Comparison of ENCODE assay signal across 8 mouse cellular contexts in the genomic region with DNA sequence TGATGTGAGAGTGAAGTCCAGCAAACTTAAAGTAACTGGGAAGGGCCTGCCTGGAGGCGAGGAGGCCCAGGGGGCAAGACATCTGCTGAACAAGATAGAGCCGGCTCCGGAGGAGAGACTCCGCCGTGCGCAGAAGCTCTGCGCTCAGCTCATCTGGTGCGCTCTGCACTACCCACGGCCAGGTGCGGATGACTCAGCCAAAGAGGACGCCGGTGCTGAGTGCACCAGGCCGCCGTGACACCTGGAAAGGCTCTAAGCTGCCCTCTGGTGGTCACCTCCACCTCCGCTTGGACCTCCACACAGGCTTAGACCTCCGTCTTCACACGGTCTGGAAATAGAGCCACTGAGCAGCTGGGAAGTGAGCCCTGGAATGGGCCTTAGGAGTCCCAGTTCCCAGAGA. TPM values are rescaled to one million over a fixed set of nuclear protein-coding genes. Genes with fewer than 3 reads are reported as not detected.
A peak's percentile ranks its signal among the peaks of the same experiment; 100 is the strongest.
DNase-seq lines count a peak whose midpoint lies in the region; ATAC-seq lines count a peak whose summit lies in the region.

No protein-coding gene starts in this region.

- no peaks in the 10 kb centered on the region for H3K36me3 ChIP-seq in embryonic facial prominence, embryonic 13.5 days
- no peaks in the 10 kb centered on the region for H3K36me3 ChIP-seq in heart, embryonic 15.5 days

- no peak overlapping the region for H3K27ac ChIP-seq in embryonic facial prominence, embryonic 13.5 days
- no peak overlapping the region for H3K27ac ChIP-seq in heart, embryonic 15.5 days

- peak; percentile 82 for DNase-seq in adrenal gland, postnatal 14 days
- peak; percentile 91 for DNase-seq in kidney, postnatal 10 days
- peak; percentile 43 to 70 for DNase-seq in spleen, adult 18-20 months
- no peak for DNase-seq in right cerebral cortex, postnatal 14 days

- peak overlapping the region; percentile 36 for H3K4me2 ChIP-seq in embryonic facial prominence, embryonic 13.5 days
- peak overlapping the region; percentile 52 for H3K4me2 ChIP-seq in heart, embryonic 15.5 days

- H3K4me1 ChIP-seq in embryonic facial prominence, embryonic 13.5 days: peaks cover 53% of the 10 kb centered on the region
- peaks cover 46% of the 10 kb centered on the region for H3K4me1 ChIP-seq in heart, embryonic 15.5 days (replicated peaks)

- H3K9ac ChIP-seq in embryonic facial prominence, embryonic 13.5 days: no peak overlapping the region
- H3K9ac ChIP-seq in heart, embryonic 15.5 days: no peak overlapping the region

- H3K27me3 ChIP-seq in embryonic facial prominence, embryonic 13.5 days: peaks cover 86% of the 10 kb centered on the region
- H3K27me3 ChIP-seq in heart, embryonic 15.5 days: peaks cover 46% of the 10 kb centered on the region

- H3K9me3 ChIP-seq in embryonic facial prominence, embryonic 13.5 days: no peaks in the 10 kb centered on the region
- no peaks in the 10 kb centered on the region for H3K9me3 ChIP-seq in heart, embryonic 15.5 days (replicated peaks)

- peak; percentile 40 for ATAC-seq in CD4-positive, CD25-positive, alpha-beta regulatory T cell, adult 4 months
- ATAC-seq in embryonic facial prominence, embryonic 13.5 days (ENCODE audit: insufficient number of reproducible peaks, insufficient read depth, low FRiP score, low TSS enrichment, low read depth): peak; percentile 69
- peak; percentile 72 for ATAC-seq in heart, embryonic 15.5 days (replicated peaks; ENCODE audit: insufficient number of reproducible peaks, insufficient read depth, low FRiP score, low read depth)
- peak; percentile 22; the same call in 1 of the 2 replicates for ATAC-seq in megakaryocyte, adult 5-6 weeks (ENCODE audit: poor library complexity, severe bottlenecking)

- peak overlapping the region; percentile 2; the same call in 1 of the 2 replicates for H3K4me3 ChIP-seq in embryonic facial prominence, embryonic 13.5 days
- peak overlapping the region; percentile 12; the same call in 1 of the 2 replicates for H3K4me3 ChIP-seq in heart, embryonic 15.5 days

- WGBS in embryonic facial prominence, embryonic 13.5 days: 2% methylated on average over 17 of the region's 17 CpGs
- 4% methylated on average over 17 of the region's 17 CpGs for WGBS in heart, embryonic 15.5 days

RNA-seq across cellular contexts. Expression of a gene that starts 7.7 kb away (rescaled TPM):
- 1 to 10 TPM; 3.5 to 4.2 TPM for polyA plus RNA-seq in CD4-positive, CD25-positive, alpha-beta regulatory T cell, adult 4 months (2017; shearing (Covaris generic))
- 237 and 369 TPM in 2 replicates for total RNA-seq in adrenal gland, postnatal 14 days (2021)
- 133 and 170 TPM in 2 replicates for polyA plus RNA-seq in embryonic facial prominence, embryonic 13.5 days (2015; fragmentation: Nextera tagmentation; extraction: Ambion mirVana)
- polyA plus RNA-seq in heart, embryonic 15.5 days (2015; fragmentation: Nextera tagmentation; extraction: Ambion mirVana): 432 and 538 TPM in 2 replicates
- 18.6 and 24.3 TPM in 2 replicates for total RNA-seq in megakaryocyte, adult 5-6 weeks (2015)
- total RNA-seq in megakaryocyte, adult 5-6 weeks (2017): 32.5 and 48.1 TPM in 2 replicates

RNA-seq across cellular contexts. Expression of a gene that starts 14.1 kb away (rescaled TPM):
- polyA plus RNA-seq in CD4-positive, CD25-positive, alpha-beta regulatory T cell, adult 4 months (2017; shearing (Covaris generic)): not detected
- 119 and 299 TPM in 2 replicates for total RNA-seq in adrenal gland, postnatal 14 days (2021)
- 56.8 and 70.4 TPM in 2 replicates for polyA plus RNA-seq in embryonic facial prominence, embryonic 13.5 days (2015; fragmentation: Nextera tagmentation; extraction: Ambion mirVana)
- polyA plus RNA-seq in heart, embryonic 15.5 days (2015; fragmentation: Nextera tagmentation; extraction: Ambion mirVana): 47.8 and 51.2 TPM in 2 replicates
- total RNA-seq in megakaryocyte, adult 5-6 weeks (2015): 0.76 and 2.8 TPM in 2 replicates
- total RNA-seq in megakaryocyte, adult 5-6 weeks (2017): 2.0 and 4.2 TPM in 2 replicates

RNA-seq across cellular contexts. Expression of a gene that starts 27.8 kb away (rescaled TPM):
- 10 to 100 TPM; 26.4 to 51.6 TPM for polyA plus RNA-seq in CD4-positive, CD25-positive, alpha-beta regulatory T cell, adult 4 months (2017; shearing (Covaris generic))
- total RNA-seq in adrenal gland, postnatal 14 days (2021): 17.1 and 20.2 TPM in 2 replicates
- 87.1 and 88.8 TPM in 2 replicates for polyA plus RNA-seq in embryonic facial prominence, embryonic 13.5 days (2015; fragmentation: Nextera tagmentation; extraction: Ambion mirVana)
- polyA plus RNA-seq in heart, embryonic 15.5 days (2015; fragmentation: Nextera tagmentation; extraction: Ambion mirVana): 51.6 and 60.7 TPM in 2 replicates
- 15.8 and 17.7 TPM in 2 replicates for total RNA-seq in megakaryocyte, adult 5-6 weeks (2015)
- total RNA-seq in megakaryocyte, adult 5-6 weeks (2017): 22.9 and 24.1 TPM in 2 replicates

RNA-seq across cellular contexts. Expression of a gene that starts 34.1 kb away (rescaled TPM):
- not detected for polyA plus RNA-seq in CD4-positive, CD25-positive, alpha-beta regulatory T cell, adult 4 months (2017; shearing (Covaris generic))
- 4.3 and 8.4 TPM in 2 replicates for total RNA-seq in adrenal gland, postnatal 14 days (2021)
- 0.58 and 1.1 TPM in 2 replicates for polyA plus RNA-seq in embryonic facial prominence, embryonic 13.5 days (2015; fragmentation: Nextera tagmentation; extraction: Ambion mirVana)
- polyA plus RNA-seq in heart, embryonic 15.5 days (2015; fragmentation: Nextera tagmentation; extraction: Ambion mirVana): 56.5 and 69.8 TPM in 2 replicates
- total RNA-seq in megakaryocyte, adult 5-6 weeks (2015): not detected in 2 replicates
- not detected in 2 replicates for total RNA-seq in megakaryocyte, adult 5-6 weeks (2017)

RNA-seq across cellular contexts. Expression of a gene that starts 49.5 kb away (rescaled TPM):
- not detected for polyA plus RNA-seq in CD4-positive, CD25-positive, alpha-beta regulatory T cell, adult 4 months (2017; shearing (Covaris generic))
- total RNA-seq in adrenal gland, postnatal 14 days (2021): not detected in 2 replicates
- not detected in 2 replicates for polyA plus RNA-seq in embryonic facial prominence, embryonic 13.5 days (2015; fragmentation: Nextera tagmentation; extraction: Ambion mirVana)
- polyA plus RNA-seq in heart, embryonic 15.5 days (2015; fragmentation: Nextera tagmentation; extraction: Ambion mirVana): not detected in 2 replicates
- not detected in 2 replicates for total RNA-seq in megakaryocyte, adult 5-6 weeks (2015)
- total RNA-seq in megakaryocyte, adult 5-6 weeks (2017): not detected in 2 replicates

Comparison
In these comparisons a context has a peak if more than half of its experiments do, and no peak if none do; other contexts are left out.
1. ATAC-seq: peak in every context shown above with its lines; median percentile 72 in heart, embryonic 15.5 days; 69 in embryonic facial prominence, embryonic 13.5 days; 40 in CD4-positive, CD25-positive, alpha-beta regulatory T cell, adult 4 months; 22 in megakaryocyte, adult 5-6 weeks.
2. RNA of a gene that starts 7.7 kb away (polyA plus RNA-seq): 432 to 538 TPM in heart, embryonic 15.5 days and 133 to 170 TPM in embryonic facial prominence, embryonic 13.5 days; 3.5 to 4.2 TPM in CD4-positive, CD25-positive, alpha-beta regulatory T cell, adult 4 months; every median in the first group is over 10 times any median in the second.
3. RNA of a gene that starts 14.1 kb away (polyA plus RNA-seq): 56.8 to 70.4 TPM in embryonic facial prominence, embryonic 13.5 days and 47.8 to 51.2 TPM in heart, embryonic 15.5 days; not detected in CD4-positive, CD25-positive, alpha-beta regulatory T cell, adult 4 months; every median in the first group is over 10 times any median in the second.